Mouse (Mus musculus): ENCODE data around the gene Zfp866.
A peak's percentile ranks its signal among the peaks of the same experiment; 100 is the strongest.

The Zfp866 gene

DNA sequence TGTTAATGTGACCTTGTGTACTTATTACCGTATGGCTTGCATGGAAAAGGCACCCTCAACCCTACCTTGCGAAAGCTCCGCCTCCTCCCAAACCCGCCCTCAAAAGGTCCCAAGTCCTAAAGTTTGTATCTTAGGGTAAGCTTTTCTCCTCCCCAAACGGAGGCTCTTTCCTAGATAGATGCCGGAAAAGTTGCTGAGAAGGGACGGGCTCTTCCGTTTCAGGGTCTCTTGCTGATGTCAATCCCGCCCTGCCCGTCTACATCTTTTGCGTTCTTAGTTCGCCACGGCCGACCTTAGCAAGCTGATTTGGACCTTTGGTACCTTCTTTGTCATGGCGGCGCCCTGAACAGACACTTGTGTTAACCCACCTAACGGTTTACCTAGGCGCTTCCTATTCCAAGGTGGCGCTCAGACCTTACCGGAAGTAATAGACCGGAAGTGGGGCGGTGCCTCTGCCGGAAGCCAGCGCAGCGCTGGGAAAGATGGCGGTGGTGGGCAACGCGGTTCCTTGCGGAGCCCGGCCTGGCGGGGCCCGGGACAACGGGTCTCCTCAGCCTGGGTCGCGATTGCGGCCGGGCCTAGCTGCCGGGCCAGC is at the start of gene Zfp866, which contains the start of gene Atp13a1:
TSS of gene Zfp866 (minus strand) at position 406 of the 595 bp plus-strand sequence.
TSS of gene Atp13a1 (plus strand) at position 391 of the 595 bp plus-strand sequence.
- DNase-seq, result peak; percentile 92

DNA sequence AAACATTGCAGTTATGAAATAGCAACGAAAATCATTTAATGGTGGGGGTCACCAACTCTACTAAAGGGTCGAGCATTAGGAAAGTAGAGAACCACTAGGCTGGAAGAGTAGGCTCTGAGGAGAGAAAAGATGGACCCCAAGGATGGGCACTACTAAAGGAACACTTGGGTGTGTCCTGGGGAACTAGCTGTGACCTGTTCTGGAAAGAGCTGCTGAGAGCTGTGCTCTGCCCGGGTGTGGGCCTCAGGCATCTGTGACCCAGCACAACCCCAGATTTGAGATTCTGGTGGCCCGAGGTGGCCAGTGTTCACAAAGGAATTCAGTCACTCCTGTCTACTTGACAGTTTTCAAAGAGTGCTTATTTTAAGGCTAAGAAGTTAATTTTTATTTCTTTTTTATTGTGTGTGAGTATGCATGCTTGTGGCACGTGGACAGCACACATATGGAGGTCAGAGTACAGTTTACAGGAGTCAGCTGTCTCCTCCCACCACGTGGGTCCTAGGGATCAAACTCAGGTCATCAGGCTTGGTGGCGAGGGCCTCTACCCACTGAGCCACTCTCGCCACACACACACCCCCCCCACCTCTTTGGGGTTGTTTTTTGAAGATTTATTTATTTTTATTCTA is 46.2 kb upstream of the Zfp866 start:
- DNase-seq, result no peak

DNA sequence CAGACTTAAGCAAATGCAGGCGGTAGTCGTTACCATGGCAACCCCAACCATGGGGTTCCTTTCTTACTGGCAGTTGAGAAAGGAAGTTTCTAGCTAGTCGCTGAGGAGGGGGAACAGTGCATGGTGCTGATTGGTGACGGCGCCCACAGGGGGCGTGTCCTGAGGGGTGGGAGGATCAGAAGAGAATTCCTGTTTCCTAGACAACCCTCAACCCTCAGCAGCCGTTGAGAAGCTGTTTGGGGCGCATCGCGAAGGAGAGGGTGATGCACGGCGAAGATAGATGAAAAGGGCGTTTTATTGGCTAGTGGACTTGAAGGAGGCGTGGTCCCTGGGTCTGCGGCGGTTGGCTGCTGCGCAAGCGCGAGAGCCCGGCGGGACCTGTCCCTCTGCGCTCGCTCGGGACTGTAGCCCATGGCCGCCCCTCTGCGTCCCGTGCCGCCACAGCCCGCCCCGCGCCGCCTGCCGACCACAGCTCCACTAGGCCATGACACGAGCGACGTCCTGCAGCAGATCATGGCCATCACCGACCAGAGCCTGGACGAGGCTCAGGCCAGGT is 41.4 kb upstream of the Zfp866 start, which contains the start of gene Pbx4:
TSS of gene Pbx4 (plus strand) at position 194 of the 556 bp plus-strand sequence.
- peak; percentile 95 for DNase-seq

DNA sequence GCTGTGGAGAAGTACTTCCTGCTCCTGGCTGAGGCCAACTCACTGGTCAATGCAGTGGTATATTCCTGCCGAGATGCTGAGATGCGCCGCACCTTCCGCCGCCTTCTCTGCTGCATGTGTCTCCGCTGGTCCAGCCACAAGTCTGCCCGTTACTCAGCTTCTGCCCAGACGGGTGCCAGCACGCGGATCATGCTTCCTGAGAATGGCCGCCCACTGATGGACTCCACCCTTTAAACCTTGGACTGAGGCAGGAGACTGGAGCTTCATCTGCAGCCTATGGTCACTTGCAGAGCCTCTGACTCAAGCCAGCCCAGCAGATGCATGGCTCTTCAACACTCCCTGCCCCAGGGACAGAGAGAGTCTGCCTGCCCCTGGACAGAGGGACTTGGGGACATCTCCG is 35.4 kb upstream of the Zfp866 start:
- DNase-seq, result no peak

DNA sequence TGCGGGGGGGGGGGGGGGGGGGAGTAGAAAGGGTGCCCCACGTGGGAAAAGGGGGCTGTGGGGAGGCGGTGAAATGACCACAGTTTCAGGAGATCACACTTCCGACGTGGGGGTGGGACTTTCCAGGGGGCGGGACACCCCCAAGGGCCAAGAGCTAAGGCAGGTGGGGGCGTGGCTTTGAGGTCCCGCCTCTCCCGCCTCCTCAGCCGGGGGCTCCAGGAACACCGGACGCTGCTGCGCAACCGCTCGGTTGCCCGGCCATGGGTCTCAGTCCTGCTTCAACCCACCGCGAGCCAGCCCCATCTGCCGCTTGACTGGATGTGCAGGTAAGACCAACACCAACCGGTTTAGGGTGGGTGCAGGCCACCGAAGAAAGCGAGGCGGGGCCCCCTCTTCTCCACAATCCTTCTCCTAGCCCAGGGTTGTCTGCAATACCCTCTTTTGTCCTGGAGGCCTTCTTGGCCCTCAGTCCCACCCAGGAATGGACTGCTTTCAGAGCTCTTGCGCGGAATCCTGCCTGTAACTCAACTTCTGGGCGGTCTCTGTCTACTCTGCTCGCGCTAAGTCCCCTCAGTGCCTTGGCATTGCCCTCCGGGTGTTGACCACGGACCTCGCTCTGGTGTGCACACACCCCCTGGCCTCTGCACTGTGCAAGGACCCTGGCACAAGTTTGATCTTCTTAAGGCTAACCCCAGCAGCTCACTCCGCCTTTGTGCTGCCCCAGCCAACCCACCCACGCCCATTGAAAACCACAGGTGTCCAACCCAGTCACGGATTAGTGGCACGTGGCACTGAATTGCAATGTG is 31.6 kb upstream of the Zfp866 start, which contains the start of gene Lpar2:
TSS of gene Lpar2 (plus strand) at position 44 of the 806 bp plus-strand sequence.
- DNase-seq, result peak; percentile 79

DNA sequence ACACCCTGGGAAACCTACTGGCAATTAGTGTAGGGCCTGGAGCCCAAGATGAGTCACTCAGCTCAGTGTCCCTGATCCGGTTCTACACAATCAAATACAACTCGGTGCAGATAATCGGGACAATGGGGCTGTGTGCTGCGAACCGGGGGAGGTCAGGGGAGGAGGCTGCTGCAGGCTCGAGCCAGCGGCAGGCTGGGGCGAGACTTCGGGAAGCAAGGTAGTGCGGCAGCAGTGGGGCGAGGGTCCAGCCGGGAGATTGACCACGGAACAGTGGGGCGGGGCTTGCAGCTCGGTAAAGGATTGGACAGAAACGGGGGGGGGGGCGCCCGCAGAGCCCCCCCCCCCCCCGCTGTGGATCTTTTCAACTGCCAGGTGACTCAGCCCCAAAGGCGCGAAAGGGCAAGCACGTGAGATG is 31.0 kb upstream of the Zfp866 start:
- DNase-seq, result peak; percentile 62

DNA sequence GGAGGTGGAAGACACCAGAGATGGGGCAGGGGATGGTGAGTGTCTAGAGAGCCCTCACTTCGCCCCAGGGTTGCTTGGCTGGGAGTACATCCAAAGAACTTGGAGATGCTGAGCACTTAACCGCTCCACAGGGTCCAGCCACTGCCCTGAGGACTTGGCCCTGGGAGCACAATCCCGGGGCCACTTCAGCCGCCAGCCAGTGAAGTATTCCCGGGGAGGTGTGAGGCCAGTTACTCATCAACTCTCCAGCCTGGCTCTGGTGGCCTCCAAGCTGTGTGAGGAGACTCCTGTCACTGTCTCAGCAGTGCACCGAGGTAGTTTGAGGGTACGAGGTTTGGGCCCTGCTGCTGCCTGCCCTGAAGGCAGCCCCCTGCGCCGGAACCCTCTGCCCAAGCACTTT is 29.5 kb upstream of the Zfp866 start:
- no peak for DNase-seq

DNA sequence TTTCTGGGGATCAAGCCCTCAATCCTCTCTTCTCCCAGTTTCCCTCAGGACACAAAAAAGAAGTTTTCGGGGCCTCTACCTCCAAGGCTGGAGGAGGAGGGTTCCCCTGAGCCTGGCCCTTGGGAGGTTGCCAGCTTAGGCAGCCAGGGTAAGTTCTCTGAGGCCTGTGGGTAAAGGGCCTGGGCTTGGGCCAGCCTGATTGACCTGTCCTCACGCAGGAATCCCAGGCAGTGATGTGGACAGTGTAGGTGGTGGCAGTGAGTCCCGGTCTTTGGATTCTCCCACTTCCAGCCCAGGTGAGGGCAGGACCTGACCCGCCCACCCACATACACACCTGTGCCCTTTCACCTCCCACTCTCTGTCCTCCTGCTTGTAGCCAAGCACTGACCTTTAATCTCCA is 24.4 kb upstream of the Zfp866 start:
- DNase-seq, result no peak

DNA sequence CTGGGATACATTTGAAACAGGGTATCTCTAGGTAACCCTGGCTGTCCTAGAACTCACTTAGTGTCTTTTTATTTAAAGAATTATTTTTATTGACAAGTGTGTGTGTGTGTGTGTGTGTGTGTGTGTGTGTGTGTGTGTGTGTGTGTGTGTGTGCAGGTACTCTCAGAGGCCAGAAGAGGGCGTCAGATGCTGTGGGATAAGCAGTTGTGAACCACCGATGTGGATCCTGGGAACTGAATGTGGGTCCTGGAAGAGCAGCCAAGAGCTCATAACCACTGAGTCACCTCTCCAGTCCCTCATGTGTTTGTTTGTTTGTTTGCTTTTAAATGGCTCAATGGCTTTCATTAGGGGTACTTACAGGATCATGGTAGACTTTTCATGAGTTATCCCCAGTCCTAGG is 23.9 kb upstream of the Zfp866 start:
- no peak for DNase-seq

DNA sequence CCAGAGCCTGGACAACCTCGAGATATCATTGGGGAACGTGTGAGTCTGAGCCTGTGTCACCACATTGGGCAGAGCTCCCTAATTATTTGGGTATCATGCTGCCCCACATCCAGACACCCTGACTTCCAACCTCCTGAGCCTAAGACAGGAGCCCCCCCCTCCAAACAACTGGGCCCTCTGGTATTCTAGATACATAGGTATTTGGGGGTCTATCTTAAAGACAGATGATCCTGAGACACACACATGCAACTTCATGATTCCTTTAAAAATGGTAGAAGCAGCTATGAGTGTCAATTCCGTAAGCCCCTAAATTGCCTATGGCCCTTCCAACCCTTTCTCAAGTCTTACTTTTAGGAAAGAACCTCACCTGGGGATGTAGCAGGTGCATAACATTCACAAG is 18.8 kb upstream of the Zfp866 start:
- no peak for DNase-seq

DNA sequence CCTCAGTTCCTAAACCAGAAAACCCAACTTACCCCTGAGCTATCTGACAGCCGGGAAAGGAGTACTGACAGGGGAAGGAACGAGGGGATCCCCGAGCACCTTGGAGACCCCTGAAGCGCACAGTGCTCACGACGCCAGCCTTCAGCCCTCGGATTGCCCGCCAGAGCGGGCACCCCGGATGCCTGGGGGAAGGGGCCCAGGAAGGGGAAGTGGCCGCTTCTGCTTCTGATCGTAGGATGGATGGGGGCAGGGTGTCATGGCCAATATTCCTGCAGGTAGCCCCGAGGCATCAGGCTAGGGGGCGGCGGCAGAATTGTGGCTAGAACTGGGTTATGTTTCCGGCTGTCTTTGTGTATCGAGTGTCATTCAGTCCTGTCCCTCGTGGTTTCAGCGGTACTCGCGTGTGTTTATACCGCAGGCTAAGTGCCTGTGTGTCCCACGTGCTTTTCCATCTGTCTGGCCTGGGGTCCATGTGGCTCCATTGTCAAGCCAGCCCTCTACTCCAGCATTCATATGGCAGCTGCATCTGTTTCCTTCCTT is 18.0 kb upstream of the Zfp866 start:
- DNase-seq, result peak; percentile 72

DNA sequence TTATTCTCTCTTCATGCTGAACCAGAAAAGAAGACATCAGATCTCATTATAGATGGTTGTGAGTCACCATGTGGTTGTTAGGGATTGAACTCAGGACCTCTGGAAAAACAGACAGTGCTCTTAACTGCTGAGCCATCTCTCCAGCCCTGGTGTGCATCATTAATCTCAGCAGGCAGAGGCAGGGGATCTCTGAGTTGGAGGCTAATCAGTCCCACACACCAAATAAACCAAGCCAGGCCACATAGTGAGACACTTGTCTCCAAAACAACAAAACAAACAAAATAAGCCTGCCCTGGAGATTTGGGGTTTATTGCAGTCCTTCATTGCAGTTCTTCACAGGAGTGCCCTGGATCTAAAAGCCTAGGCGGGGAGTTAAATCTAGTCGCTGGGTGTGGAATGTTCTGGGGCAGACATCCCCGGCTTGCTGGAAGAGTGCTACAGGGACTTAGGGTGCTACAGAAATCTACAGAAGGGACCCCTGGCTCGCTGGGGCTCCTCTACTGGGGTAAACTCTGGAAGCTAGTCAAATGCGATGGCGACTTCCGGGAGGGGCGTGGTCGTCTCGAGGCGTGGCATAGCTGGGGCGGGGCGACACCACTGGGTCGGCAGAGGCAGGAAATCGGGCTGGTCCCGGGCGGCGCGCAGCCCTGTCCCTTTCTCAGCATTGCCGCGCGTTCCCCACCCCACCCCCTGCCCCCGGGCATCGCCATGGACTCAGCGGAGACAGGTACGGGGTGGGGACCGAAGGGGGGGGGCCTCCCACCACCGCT is 17.3 kb upstream of the Zfp866 start, which contains the start of gene Gmip:
TSS of gene Gmip (plus strand) at position 586 of the 770 bp plus-strand sequence.
- peak; percentile 98 for DNase-seq

DNA sequence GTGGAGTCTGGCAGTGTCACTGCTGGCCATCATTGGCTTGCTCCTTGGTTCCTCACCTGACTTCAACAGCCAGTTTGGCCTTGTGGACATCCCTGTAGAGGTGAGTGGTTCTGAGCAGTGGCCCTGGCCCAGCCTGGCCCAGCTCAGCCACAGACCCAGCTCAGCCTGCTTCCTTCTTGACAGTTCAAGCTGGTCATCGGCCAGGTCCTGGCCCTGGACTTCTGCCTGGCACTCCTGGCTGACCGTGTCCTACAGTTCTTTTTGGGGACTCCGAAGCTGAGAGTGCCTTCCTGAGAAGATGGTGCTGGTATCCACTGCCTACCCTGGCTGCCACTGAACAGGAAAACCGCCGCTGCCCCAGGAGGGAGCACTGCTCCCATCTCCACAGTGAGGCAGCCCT is 16.3 kb upstream of the Zfp866 start:
- no peak for DNase-seq

DNA sequence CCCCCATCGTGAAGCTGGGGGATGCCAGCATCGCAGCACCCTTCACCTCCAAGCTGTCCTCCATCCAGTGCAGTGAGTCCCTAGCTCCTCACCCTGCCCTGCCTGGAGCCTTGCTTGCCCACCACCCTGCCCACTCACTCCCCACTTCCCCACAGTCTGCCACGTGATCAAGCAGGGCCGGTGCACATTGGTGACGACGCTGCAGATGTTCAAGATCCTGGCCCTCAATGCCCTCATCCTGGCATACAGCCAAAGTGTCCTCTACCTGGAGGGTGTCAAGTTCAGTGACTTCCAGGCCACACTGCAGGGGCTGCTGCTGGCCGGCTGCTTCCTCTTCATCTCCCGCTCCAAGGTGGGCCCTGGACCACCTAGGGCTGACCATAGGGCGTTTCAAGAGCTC is 14.5 kb upstream of the Zfp866 start:
- DNase-seq, result peak; percentile 8

DNA sequence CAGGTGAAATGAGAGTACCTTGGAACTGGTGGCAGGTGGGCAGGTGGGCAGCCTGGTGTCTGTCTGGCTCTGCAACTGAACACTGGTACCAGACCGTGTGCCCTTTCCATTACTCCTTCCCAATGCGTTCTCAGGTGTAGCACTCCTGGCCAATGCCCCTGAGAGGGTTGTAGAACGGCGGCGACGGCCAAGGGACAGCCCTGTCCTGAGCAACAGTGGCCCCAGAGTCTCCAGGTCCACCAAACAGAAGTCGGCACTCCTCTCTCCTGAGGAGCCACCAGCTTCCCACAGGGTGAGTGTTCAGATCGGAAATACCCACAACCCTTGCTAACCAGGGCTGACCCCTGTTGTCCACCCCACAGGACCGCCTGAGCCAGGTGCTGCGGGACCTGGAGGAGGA is 14.1 kb upstream of the Zfp866 start:
- peak; percentile 9 for DNase-seq

DNA sequence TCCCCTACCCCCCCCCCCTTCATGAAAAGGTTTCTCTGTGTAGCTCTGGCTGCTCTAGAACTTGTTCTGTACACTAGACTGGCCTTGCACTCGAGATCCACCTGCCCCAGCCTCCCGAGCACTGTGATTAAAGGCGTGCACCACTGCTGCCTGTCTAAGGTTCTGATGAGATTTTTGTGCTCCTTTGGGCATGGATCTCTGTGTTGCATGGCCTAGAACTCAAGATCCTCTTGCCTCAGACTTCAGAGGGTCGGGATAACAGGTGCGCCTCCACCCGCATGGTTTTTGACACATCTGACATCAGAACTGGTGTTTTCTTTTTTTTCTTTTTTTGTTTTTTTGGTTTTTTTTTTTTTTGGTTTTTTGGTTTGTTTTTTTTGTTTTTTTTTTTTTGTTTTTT is 13.6 kb upstream of the Zfp866 start:
- peak; percentile 4 for DNase-seq

DNA sequence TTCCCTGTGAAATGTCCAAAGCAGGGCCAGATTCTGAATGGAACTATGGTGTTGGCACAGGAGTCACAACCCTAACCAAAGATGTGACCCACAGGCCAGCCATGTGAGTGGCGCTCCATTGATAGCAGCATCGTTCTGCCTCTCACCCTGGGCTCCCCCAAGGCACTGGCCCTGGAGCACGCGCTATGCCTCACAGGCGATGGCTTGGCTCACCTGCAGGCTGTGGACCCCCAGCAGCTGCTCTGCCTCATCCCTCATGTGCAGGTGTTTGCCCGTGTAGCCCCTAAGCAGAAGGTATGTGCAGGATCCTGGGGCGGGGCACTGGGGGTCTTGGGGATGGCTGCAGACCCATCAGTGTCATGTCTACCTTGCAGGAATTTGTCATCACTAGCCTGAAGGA is 12.4 kb upstream of the Zfp866 start:
- peak; percentile 10 for DNase-seq

DNA sequence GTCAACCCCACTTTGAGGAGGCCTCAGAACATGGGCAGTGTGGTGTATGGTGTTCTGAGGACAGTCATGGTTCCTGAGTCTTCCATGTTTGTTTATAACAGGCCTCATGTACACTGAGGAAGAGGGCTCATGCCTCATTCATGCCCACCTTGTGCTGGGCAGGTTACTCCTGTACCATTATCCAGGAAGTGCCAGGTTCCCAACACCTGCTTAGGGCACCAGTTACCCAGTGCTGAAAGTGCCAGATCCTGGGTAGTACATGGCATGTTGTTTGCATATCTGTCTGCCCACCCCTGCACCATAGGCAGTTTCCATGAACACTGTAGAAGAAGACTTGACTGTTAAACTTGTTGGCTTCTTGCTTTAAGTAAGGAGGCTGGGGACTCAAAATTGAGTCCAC is 11.2 kb upstream of the Zfp866 start:
- DNase-seq, result peak; percentile 1

DNA sequence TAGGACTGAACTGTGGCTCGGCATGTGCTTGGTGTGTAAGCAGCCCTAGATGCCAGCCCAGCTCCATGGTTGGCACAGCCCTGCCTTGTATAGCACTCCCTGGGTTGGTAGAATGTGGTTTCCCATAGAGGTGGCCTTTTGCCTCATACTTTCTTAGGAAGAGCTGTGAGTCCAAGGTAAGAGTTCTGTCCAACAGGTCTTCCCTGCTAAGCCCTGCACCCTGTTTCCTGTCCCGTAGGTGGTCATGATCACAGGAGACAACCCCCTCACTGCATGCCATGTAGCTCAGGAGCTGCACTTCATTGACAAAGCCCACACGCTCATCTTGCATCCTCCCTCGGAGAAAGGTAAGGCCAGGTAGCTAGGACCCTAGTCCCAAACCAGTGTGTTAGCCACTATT is 10.8 kb upstream of the Zfp866 start:
- peak; percentile 1 for DNase-seq

DNA sequence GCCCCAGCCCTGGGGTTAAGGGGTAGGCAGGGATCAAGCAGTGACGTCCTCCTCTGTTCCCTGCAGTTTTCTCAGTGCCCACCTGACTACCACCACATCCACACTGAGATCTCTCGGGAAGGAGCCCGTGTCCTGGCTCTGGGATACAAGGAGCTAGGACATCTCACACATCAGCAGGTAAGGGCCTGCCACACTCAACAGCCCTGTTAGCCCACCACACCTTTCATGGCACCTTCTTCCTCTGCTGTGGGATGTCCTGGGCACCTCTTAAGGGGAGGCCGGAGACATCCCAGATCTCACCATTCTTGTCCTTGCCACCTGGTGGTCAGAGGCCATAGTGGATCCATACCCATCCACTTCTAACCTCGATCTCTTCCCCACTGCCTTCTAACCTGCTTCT is 9.0 kb upstream of the Zfp866 start:
- DNase-seq, result peak; percentile 9

DNA sequence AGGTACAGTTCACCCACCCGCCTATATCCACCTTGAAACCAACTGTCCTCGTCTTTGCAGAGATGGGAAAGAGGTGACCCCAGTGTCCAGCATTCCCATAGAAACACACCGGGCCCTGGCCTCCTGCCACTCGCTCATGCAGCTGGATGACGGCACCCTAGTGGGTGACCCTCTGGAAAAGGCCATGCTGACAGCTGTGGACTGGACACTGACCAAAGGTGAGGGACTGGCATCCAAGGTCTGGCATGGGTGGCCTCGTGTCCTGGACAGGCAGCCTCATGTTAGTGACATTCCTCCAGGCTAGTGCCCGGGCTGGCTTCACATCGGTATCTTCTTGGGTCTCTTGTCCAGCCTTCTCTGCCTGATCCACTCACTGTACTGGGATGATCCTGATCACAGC is 8.3 kb upstream of the Zfp866 start:
- peak; percentile 9 for DNase-seq

DNA sequence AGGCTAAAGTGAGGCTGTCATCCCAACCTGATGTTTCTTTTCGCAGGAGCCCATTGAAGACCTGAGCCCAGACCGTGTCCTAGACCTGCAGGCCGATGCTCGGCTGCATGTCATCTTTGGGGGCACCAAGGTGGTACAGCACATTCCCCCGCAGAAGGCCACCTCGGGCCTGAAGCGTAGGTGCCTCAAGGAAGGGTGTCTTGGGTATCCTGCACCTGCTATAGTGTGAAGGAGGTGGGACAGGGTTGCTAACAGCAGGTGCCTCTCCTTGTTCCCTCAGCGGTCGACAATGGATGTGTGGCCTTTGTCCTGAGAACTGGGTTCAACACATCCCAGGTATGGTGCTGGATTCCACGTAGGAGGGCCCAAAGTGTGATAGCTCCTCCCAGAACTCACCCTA is 6.7 kb upstream of the Zfp866 start:
- peak; percentile 2 for DNase-seq
